Mouse (Mus musculus) MEL-GATA-1-ER (cell line): ENCODE data around the gene Ctnna2.

Experiments used
- DNase-seq: peaks from one replicate; pipeline ENCODE4 v3.0.0-alpha.2; 2012; ENCODE audit warnings: low read depth; ENCODE audit errors: extremely low read depth

The Ctnna2 gene

GRCm38 (mm10) chr6:77430381-77430780 lies 549.1 kb downstream of the Ctnna2 start:
- DNase-seq: no peak

- DNase-seq: no peak
Observed at GRCm38 (mm10) chr6:77425746-77426145, 553.8 kb downstream of the Ctnna2 start.

DNA sequence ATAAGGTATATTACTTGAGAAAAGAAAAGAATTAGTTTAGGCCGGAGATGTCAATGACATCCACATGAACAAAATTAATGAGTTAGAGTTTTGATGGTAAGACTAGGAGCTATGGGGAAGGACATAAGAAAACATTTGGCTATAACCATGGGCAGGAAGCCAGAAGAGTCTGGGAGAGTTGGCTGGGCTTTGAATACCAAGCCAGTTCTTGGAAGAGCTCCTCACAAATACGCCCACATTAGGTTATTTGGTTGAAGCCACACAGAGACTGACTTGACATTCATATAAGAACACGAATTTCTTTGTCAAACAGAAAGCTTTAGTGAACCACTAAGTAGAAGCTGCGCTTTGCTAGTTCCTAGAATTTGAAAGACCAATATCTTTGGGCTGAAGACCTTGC lies 554.7 kb downstream of the Ctnna2 start:
- no peak for DNase-seq

DNA sequence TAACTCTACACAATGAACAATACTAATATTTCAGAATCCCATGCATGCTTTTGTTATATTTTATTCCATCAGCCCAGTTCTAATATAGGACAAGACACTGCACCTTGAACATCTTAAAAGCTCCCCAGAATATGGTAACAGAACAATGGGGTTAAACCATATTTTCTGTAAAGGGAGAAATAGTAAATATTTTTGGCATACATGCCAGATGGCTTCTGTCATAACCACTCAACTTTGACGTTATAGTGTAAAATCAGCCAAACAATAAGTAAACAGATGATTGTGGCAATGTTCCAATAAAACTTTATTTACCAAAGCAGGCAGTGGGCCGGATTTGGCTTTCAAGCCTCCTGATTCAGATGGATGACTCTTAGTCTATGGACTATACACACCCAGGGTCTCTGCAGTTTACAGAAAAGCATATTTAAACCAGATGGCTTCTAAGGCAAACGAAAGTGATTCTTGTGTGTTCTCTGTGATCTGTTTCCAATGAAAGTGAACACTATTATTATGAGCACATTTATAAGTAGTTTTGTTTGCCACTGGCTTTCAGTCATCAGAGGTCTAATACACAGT lies 557.8 kb downstream of the Ctnna2 start:
- no peak for DNase-seq

DNA sequence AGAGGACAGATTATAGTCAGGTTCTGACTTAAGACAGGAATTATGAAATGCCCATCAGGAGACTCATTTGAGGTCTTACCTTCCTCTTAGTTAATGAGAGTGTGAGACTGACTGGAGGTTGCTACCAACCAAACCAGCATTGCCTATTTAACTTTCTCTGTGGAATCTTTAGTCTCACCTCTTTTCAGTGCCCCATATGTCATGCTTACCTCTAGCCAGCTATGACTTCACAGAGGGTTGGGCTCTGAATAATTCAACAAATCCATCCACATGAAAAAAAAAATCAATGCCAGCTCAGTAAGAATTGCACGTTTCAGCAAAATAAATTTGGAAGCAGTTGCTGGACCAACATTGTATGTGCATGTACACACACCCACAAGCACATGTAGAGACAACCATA lies 562.5 kb downstream of the Ctnna2 start:
- no peak for DNase-seq

GRCm38 (mm10) chr6:77413530-77413929 lies 566.0 kb downstream of the Ctnna2 start:
- DNase-seq: no peak

- DNase-seq: no peak
Observed at GRCm38 (mm10) chr6:77408481-77408880, 571.0 kb downstream of the Ctnna2 start.

GRCm38 (mm10) chr6:77400751-77401150 lies 578.7 kb downstream of the Ctnna2 start:
- DNase-seq: no peak

DNA sequence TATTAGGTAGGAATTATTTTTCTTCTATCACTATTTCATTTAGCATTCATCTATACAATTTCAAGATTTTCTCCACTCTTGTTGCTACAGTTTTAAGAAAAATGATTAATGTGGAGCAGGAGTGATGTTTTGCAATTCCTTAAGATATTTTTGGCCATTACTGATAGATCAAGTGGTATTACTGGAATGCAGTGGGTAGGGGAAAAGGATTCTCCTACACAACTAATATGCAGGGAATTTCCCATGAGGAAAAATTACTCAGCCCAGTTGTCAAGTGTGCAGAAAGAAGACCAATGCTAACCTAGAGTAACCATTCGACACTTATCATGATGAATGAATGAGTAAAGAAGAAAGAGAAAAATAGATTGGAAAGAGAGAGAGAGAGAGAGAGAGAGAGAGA lies 587.8 kb downstream of the Ctnna2 start:
- no peak for DNase-seq

DNA sequence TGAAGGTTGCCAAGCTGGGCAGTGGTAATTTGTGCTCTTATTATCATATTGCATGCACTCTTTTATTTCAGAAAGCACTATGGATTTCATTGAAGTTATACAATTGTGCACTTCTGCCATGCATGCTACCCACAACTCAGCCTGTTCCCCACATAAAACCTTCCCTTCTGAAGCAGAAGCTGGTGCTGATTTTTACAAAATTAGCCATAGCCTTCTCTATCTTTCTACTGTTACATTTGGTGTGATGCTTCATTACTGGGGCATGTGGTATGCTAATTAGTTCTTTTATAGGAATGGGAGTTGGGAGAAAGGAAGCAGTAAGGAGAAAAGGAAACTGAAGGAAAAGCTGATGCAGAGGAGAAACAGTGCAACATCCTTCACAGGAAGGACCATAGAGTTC lies 598.2 kb downstream of the Ctnna2 start:
- no peak for DNase-seq

DNA sequence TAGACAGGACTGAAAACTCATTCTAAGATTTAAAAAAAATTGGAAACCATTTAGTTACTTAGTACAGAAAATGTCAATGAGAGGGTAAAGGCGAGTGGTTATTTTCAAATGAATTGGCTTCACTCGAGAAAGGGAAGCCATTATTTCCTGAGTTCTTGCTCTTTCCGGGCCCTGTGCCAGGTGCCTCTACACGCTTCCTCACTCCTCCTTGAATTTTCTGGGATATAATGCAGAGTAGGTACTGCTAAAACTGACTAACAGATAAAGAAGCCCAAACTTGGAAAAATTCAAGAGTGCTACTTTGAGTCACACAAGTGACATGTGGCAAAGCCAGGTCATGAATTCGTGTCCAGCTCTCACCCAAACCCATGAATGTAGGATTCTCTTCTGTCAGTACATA lies 606.4 kb downstream of the Ctnna2 start:
- no peak for DNase-seq

DNA sequence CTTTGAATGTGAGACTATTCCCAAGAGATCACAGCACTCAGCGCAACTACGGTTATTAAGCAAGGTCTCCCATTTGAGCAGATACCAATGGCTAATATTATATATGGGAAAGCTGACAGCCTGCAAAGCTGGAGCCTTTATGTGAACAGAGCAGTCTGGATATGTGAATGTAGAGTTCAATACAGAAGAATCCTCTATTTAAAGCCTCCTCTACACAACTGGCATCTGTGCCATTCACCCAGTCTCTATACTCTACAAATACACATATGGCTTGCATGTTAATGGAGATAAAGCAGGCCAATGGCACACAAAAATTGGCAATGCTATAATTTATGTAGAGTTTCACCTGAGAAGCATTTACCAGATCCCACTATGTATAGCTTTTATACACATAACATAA lies 608.4 kb downstream of the Ctnna2 start:
- no peak for DNase-seq

- DNase-seq: no peak
Observed at GRCm38 (mm10) chr6:77358471-77358837, 621.0 kb downstream of the Ctnna2 start.

- no peak for DNase-seq
Observed at GRCm38 (mm10) chr6:77357748-77358470, 621.6 kb downstream of the Ctnna2 start.

GRCm38 (mm10) chr6:77354826-77355225 lies 624.7 kb downstream of the Ctnna2 start:
- no peak for DNase-seq

DNA sequence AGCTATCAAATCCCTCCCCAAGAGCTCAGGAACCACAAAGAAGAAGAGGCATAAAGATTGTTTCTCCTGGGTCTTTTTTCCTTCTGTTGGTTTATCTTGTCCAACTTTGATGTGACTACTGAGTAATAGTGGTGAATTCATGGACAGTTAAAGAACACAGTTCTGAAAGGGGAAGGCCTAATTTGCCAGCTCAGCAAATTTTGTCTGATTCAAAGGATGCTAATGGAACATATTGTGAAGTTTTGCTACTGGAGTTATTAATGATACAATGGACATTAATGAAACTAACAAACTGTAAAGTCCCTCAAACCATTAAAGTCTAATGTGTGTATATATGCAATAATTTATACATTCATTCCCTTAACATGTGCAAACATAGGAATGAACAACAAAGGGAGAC lies 635.7 kb downstream of the Ctnna2 start:
- no peak for DNase-seq

GRCm38 (mm10) chr6:77335537-77335936 lies 644.0 kb downstream of the Ctnna2 start:
- peak; percentile 23 for DNase-seq

DNA sequence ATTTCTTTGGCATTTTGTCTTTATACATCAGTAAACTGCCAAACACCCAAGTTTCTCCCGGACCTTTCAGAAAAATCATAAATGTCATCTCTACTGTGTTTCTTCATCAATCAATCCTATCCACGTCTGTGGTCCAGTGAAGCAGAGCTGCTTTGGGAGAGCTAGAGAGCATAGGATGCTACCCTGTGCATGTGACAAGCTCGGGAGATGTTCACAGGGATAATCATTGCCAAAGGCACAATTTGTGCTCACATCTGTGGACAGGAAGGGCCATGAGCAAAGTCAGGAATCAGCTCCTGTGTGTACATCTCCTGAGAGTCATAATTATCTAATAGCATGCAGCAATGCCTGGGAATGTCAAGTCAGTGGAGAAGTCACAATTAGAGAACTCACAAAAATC lies 654.8 kb downstream of the Ctnna2 start:
- no peak for DNase-seq

- no peak for DNase-seq
Observed at GRCm38 (mm10) chr6:77324327-77324726, 655.2 kb downstream of the Ctnna2 start.

DNA sequence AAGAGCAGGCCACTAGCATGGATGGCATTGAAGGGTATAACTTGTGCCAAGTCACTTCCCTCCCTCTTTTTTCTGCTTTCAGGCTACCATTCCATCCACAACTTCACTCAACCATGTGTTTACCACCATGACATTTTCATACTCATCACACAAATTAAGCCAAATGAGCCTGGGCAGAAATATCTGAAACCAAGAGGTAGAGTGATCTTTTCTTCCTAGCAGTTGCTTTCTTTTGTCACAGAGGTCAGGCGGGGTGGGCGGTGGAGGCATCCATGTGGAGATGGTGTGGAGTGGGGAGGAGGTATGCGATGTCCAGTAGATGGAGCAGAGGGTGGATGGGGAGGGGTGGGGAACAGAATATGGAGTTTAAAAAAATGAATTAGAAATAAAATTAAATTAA lies 672.7 kb downstream of the Ctnna2 start:
- no peak for DNase-seq

- no peak for DNase-seq
Observed at GRCm38 (mm10) chr6:77301305-77301704, 678.2 kb downstream of the Ctnna2 start.

- no peak for DNase-seq
Observed at GRCm38 (mm10) chr6:77291415-77291814, 688.1 kb downstream of the Ctnna2 start.

DNA sequence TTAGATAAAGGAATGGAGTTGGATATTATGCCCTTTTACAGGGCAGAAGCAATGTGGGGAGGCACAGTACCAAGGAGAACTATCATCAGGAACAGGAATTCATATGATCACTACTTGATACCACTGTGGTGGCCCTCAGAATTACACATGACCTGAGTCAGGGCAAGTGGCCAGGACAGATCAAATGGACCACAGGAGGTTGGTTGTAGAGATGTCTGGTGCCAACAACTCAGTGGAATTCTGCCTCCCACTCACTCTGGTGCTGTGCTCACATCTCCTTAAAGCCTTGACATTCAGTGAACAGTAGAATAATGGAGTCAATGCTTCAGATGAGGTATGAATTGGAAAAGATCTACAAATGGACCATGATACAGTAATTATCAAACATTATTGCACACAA lies 691.1 kb downstream of the Ctnna2 start:
- no peak for DNase-seq
